Mouse (Mus musculus) megakaryocyte progenitor cell, adult 5-6 weeks (primary cell): Measurements from ENCODE around the gene Hspb9. TPM values are rescaled to one million over a fixed set of nuclear protein-coding genes. Genes with fewer than 3 reads are reported as not detected.

Experiments
- ATAC-seq: replicated peaks from 2 replicates; pipeline ENCODE4 v1.8.0; 2016; ENCODE audit warnings: mild to moderate bottlenecking, moderate TSS enrichment, inconsistent platforms; ENCODE audit not compliant: poor library complexity
- total RNA-seq, 2 experiments: library from RNA; stranded (forward) in 1 of 2; stranded (reverse) in 1 of 2; fragments of 157-497, 149-512 nt in 1 of 2; fragments of 200-1000 nt in 1 of 2; gene quantifications; 2 replicates each; pipeline versions ENCODE4 v1.2.3 to v1.2.4; 2015 to 2017

The Hspb9 gene
- total RNA-seq, 2 experiments from 2014 or later: 0.37 TPM; not detected in 1

DNA sequence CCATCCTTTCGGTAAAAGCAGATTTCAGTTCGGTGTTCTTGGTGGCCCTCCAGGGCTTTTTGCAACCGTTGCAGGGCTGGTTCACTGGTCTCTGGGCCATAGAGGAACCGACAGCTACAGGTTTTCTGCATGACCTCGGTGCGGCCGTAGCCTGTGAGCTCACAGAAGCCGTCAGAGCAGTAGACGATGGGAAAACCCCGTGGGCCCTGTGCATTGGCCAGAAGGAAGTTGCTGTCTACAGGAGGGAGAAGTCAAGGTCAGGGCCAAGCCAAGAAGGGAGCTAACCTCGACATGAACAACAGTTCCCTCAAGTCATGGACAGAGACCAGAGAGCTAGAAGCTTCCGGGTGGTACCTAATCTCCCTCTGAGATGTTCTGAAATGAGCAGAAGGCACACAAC lies 43.9 kb downstream of the Hspb9 start:
- ATAC-seq: no peak

DNA sequence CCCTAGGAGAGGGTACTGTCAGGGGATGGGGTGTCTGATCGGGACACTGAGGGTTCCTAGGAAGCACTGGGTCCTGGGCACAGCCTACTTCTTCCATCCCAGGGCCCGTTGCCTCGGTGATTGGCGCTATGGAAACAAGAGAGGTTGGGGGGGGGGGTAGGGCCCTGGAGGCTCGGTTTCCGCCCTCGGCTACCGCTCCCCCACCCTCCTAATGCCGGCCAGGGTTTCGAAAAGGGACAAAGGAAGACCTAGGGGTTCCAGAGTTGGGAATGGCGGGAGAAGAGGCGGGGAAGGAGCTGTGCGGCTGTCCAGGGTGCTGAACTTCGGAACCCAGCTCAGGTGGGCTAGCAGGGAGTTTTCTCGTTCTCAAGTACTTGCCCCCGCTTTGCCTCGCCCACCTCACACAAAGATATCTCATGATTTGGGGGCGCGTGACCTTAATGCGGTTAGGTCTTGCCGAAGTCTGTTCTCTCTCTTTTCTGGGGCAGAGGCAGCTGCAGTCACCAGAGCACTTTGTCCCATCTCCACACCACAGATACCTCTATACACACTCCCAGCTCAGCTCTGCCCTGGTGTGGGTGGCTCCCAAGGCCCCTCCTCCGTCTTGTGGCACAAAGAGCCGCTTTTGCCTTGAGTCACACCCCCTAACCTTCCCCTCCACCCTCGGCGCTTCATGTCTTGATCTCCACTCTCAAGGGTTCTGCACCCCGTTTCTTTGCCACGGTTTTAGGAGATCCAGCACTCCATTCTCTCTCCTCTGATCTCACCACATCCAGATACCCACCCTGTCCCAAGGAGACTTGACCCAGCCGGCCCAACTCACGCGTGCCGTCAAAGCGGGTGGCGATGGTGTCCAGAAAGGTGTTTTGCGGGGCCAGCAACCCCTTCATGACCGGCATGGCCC lies 45.3 kb downstream of the Hspb9 start:
- ATAC-seq: peak; percentile 43

DNA sequence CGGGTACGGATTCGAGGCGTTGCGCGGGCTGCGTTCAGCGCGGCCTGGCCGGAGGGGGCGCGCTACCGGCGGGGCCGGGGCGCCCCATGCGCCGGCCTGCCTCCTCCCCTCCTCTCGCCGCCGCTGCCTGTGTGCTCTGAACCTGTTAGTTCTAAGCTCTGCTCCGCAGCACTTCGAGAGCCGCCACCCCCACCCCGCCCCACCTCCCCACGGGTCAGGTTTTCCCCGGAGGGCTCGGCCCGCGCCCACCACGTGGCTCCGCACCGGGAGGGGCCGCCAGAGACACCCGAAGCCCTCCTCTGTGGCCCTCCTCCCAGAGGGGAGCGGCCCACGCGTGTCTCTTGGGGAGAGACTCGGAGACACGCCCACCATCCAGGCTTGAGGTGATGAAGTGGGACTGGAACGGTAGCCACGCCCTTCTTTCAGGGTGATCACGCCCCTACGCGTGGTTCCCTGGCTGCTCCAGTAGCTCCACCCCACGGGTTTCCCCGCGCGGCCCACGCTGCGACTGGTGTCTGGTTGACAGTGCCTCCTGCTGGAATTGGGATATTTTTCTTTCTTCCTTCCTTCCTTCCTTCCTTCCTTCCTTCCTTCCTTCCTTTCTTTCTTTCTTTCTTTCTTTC lies 46.1 kb downstream of the Hspb9 start, which contains the start of gene Kcnh4:
Gene Kcnh4, minus strand, starts transcription at position 332 of the 623 bp plus-strand sequence.
- peak; percentile 47 for ATAC-seq

DNA sequence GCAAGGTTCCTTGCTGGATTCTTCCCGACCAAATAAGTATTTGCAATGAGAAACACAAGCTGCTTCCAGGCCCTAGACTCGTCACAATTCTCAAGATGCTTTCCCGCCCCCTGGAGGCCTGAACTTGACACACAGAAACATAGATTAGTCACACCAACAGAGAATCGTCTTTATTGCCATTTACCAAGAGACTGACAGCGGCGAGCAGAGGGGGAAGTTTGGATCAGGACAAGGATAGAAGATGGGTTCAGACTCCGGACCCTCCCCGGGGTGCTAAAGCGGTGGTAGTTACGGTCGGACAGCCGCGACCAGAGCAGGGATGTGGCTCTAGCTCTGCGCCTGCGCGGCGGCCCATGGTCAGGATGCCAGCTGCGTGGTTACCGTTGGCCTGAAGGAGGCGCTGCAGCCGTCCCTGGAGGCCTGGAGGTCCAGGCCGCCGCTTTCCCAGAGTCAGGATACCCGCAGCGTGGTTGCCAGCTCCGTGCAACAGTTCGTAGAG lies 47.9 kb downstream of the Hspb9 start:
- ATAC-seq: peak; percentile 88

DNA sequence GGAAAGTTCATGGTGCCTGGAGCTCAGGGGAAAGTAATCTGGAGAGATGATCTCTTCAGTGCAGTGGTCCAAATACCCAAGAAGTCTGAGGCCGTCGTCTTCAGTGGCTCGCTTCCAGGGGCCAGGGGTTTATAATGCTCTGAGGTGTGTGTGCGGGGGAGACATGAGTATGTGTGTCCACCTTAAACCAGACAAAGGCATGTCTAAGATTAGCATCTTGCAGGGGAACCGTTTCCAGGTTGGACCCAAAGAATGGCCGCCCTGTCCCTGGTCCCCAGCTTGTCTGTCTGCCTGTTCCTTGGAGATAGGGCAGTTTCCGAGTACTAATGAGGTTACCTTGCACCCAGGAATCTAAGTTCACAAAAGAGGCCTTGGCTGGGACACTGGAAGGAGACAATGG lies 49.2 kb downstream of the Hspb9 start, which contains the start of gene Hcrt:
Gene Hcrt, minus strand, starts transcription at position 101 of the 400 bp plus-strand sequence.
- ATAC-seq: no peak

Other genes with a start within 250 kb of the Hspb9 start
- gene Klhl11, start 241.1 kb upstream of the Hspb9 start, total RNA-seq (2015): 9.8 and 14.0 TPM in 2 replicates
- 17.2 and 24.1 TPM in 2 replicates for gene Klhl11, start 241.1 kb upstream of the Hspb9 start, total RNA-seq (2017)
- gene Acly, start 185.8 kb upstream of the Hspb9 start, total RNA-seq (2015): 80.4 and 81.7 TPM in 2 replicates
- gene Acly, start 185.8 kb upstream of the Hspb9 start, total RNA-seq (2017): 89.1 and 101 TPM in 2 replicates
- gene Ttc25, start 168.2 kb upstream of the Hspb9 start, total RNA-seq (2015): 0.05 TPM in 1 of 2 replicates, not detected in the other
- 0.04 and 0.30 TPM in 2 replicates for gene Ttc25, start 168.2 kb upstream of the Hspb9 start, total RNA-seq (2017)
- gene Cnp, start 138.9 kb upstream of the Hspb9 start, total RNA-seq (2015): 6.9 and 8.2 TPM in 2 replicates
- 16.2 and 21.7 TPM in 2 replicates for gene Cnp, start 138.9 kb upstream of the Hspb9 start, total RNA-seq (2017)
- 17.0 and 22.2 TPM in 2 replicates for gene Nkiras2, start 94.6 kb upstream of the Hspb9 start, total RNA-seq (2015)
- 9.9 and 16.6 TPM in 2 replicates for gene Nkiras2, start 94.6 kb upstream of the Hspb9 start, total RNA-seq (2017)
- 81.2 and 93.3 TPM in 2 replicates for gene Dnajc7, start 93.7 kb upstream of the Hspb9 start, total RNA-seq (2015)
- gene Dnajc7, start 93.7 kb upstream of the Hspb9 start, total RNA-seq (2017): 102 and 136 TPM in 2 replicates
- gene Zfp385c, start 21.4 kb upstream of the Hspb9 start, total RNA-seq (2015): not detected in 2 replicates
- gene Zfp385c, start 21.4 kb upstream of the Hspb9 start, total RNA-seq (2017): not detected in 2 replicates
- 10.4 and 11.1 TPM in 2 replicates for gene Dhx58, start 9.6 kb upstream of the Hspb9 start, total RNA-seq (2015)
- 11.5 and 13.6 TPM in 2 replicates for gene Dhx58, start 9.6 kb upstream of the Hspb9 start, total RNA-seq (2017)
- gene Kat2a, start 1.4 kb upstream of the Hspb9 start, total RNA-seq (2015): 31.7 and 40.1 TPM in 2 replicates
- 28.9 and 30.4 TPM in 2 replicates for gene Kat2a, start 1.4 kb upstream of the Hspb9 start, total RNA-seq (2017)
- 129 and 135 TPM in 2 replicates for gene Rab5c, start 24.4 kb downstream of the Hspb9 start, total RNA-seq (2015)
- 101 and 105 TPM in 2 replicates for gene Rab5c, start 24.4 kb downstream of the Hspb9 start, total RNA-seq (2017)
- 0.24 TPM in 1 of 2 replicates, not detected in the other for gene Kcnh4, start 46.1 kb downstream of the Hspb9 start, total RNA-seq (2015)
- not detected in 2 replicates for gene Kcnh4, start 46.1 kb downstream of the Hspb9 start, total RNA-seq (2017)
- gene Hcrt, start 49.1 kb downstream of the Hspb9 start, total RNA-seq (2015): not detected in 2 replicates
- not detected in 2 replicates for gene Hcrt, start 49.1 kb downstream of the Hspb9 start, total RNA-seq (2017)
- 1.8 and 3.1 TPM in 2 replicates for gene Ghdc, start 57.1 kb downstream of the Hspb9 start, total RNA-seq (2015)
- 1.4 and 1.6 TPM in 2 replicates for gene Ghdc, start 57.1 kb downstream of the Hspb9 start, total RNA-seq (2017)
- gene Stat5b, start 136.9 kb downstream of the Hspb9 start, total RNA-seq (2015): 31.1 and 32.2 TPM in 2 replicates
- gene Stat5b, start 136.9 kb downstream of the Hspb9 start, total RNA-seq (2017): 29.4 and 37.2 TPM in 2 replicates
- gene Stat5a, start 145.5 kb downstream of the Hspb9 start, total RNA-seq (2015): 25.3 and 31.0 TPM in 2 replicates
- gene Stat5a, start 145.5 kb downstream of the Hspb9 start, total RNA-seq (2017): 31.5 and 32.4 TPM in 2 replicates
- gene Stat3, start 225.7 kb downstream of the Hspb9 start, total RNA-seq (2015): 38.3 and 38.6 TPM in 2 replicates
- 78.6 and 85.3 TPM in 2 replicates for gene Stat3, start 225.7 kb downstream of the Hspb9 start, total RNA-seq (2017)